13 mouse cellular contexts compared by ENCODE assay signal in the genomic region with DNA sequence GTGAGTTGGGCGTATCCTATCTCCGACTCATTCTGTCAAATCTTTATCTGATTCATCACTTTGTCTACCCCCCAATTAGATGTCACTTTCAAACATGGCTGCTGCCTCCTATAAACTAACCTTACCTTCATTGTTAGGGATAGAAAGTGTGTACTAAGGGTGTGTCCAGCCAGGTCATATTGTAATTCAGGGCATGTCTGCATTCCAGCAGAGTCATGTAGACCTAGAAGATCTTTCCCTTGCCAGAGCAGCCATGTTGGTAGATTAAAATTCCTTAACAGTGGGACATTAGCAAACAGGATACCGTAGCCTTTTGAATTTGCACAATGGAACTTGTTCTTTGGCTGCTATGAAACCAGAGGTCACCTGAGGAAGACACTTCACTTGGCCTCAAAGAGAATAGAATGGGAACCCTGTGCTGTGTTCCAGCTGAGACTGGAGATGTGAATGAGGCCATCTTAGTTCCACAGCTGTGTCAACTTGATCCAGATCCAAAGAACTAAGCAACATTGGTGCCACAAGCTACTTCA.
"Had no signal": no experiment of that assay in that cellular context is flagged by ENCODE, and none has a peak within 500 bp of the region (broad histone marks: within the 10 kb centered on the region; RNA-seq: fewer than 3 reads in every experiment).

No protein-coding gene starts in this region.

- DNase-seq: liver, postnatal 0 days; lung, adult 2 months; lung, postnatal 14 days; lung, postnatal 4 days; midbrain, embryonic 14.5 days; retina, postnatal 1 day; right cerebral cortex, adult 18-20 months; right cerebral cortex, postnatal 25 days; right cerebral cortex, postnatal 4 days; spleen, adult 18-20 months; thymus, adult 18-20 months; thymus, postnatal 14 days; thymus, postnatal 36 days had no signal
